Mouse (Mus musculus): ENCODE measurements around the gene Hvcn1. TPM values are rescaled to one million over a fixed set of nuclear protein-coding genes. Genes with fewer than 3 reads are reported as not detected.
A peak's percentile ranks its signal among the peaks of the same experiment; 100 is the strongest.

Gene Hvcn1
- polyA plus RNA-seq (2016; fragmentation: Nextera tagmentation; extraction: Ambion mirVana), result 11.7 and 13.0 TPM in 2 replicates

GRCm38 (mm10) chr5:122206475-122206874 is at the start of gene Hvcn1:
Hvcn1 (plus strand) TSS chr5:122206804.
- Histone ChIP-seq H3K27me3 (no peaks in the 10 kb centered on the region), H3K9ac (no peak within 1 kb of the TSS), H3K9me3 (no peaks in the 10 kb centered on the region), H3K4me2 (replicated peaks) (no peak within 1 kb of the TSS), H3K27ac (no peak within 1 kb of the TSS), H3K4me1 (peaks cover 16% of the 10 kb centered on the region), H3K4me3 (no peak within 1 kb of the TSS), H3K36me3 (no peaks in the 10 kb centered on the region)
- 75% methylated on average over 4 of the region's 4 CpGs for whole genome bisulfite sequencing
- no peak for ATAC-seq (ENCODE audit: insufficient number of reproducible peaks, insufficient read depth, low FRiP score, low TSS enrichment)

- Histone ChIP-seq H3K4me2 (replicated peaks) (peak within 1 kb of the TSS; percentile 85), H3K9me3 (no peaks in the 10 kb centered on the region), H3K4me3 (peak within 1 kb of the TSS; percentile 93), H3K9ac (peak within 1 kb of the TSS; percentile 91), H3K4me1 (peaks cover 43% of the 10 kb centered on the region), H3K27me3 (no peaks in the 10 kb centered on the region; the same call in 1 of the 2 replicates), H3K27ac (peak within 1 kb of the TSS; percentile 88), H3K36me3 (peaks cover 20% of the 10 kb centered on the region)
- 0% methylated on average over 44 of the region's 54 CpGs for WGBS
- ATAC-seq (ENCODE audit: insufficient number of reproducible peaks, insufficient read depth, low FRiP score, low TSS enrichment), result peak; percentile 77
Measured at GRCm38 (mm10) chr5:122157827-122158381, 48.7 kb upstream of the Hvcn1 start, which contains the start of gene Ppp1cc. Ppp1cc (plus strand) TSS chr5:122158278.

- Histone ChIP-seq H3K9ac (peak overlapping the region; percentile 91), H3K36me3 (peaks cover 28% of the 10 kb centered on the region), H3K4me3 (peak overlapping the region; percentile 93), H3K9me3 (no peaks in the 10 kb centered on the region), H3K27ac (peak overlapping the region; percentile 76), H3K4me1 (peaks cover 49% of the 10 kb centered on the region), H3K4me2 (replicated peaks) (peak overlapping the region; percentile 85), H3K27me3 (no peaks in the 10 kb centered on the region; the same call in 1 of the 2 replicates)
- WGBS, result 4% methylated on average over 34 of the region's 42 CpGs
- ATAC-seq (ENCODE audit: insufficient number of reproducible peaks, insufficient read depth, low FRiP score, low TSS enrichment), result 0 out of 2 replicates have a peak, but pooled peaks have one; percentile 2
Measured at GRCm38 (mm10) chr5:122158557-122159515, 47.8 kb upstream of the Hvcn1 start.

DNA sequence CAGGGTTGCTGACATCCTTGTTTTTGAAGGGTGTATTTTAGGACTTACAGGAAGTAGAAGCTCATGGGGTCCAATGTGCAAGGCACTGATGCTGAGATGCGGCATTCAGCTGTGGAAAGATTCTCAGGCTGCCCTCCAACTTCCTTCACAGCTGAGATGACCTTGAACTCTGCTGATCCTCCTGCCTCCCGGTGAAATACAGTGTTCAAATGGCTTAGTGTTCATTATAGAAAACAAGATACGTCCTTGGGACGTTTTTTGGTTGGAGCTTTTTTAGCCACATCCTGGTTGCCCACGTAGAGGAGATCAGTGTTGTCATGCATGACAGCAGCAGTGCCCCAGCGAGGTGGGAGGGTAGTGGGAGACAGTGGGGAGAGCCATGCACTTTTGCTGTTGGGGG is 43.4 kb upstream of the Hvcn1 start:
- no peak overlapping the region for H3K4me2 ChIP-seq (replicated peaks)
- WGBS, result 66% methylated on average over 6 of the region's 6 CpGs

DNA sequence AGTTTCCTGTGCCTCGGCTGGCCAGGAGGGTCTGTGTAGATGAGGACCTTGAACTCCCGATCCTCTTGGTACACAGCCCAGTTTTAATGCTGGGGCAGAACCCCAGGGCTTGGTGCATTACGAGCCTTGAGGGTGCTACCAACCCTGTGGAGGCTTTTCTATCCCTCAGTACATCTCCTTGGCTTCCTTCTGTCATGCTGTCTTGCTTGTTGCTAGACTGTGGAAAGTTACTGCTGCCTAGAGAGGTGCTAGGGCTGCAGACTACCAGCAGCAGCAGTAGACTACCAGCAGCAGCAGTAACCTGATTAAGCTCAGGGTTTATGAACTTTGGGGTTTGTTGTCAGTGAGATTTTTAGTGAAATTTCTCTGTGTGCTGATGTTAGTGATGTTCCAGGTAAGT is 42.6 kb upstream of the Hvcn1 start:
- 73% methylated on average over 3 of the region's 3 CpGs for WGBS
- Histone ChIP-seq H3K9ac (no peak overlapping the region), H3K9me3 (no peaks in the 10 kb centered on the region), H3K4me2 (replicated peaks) (no peak overlapping the region), H3K4me1 (peaks cover 65% of the 10 kb centered on the region), H3K4me3 (no peak overlapping the region), H3K36me3 (peaks cover 61% of the 10 kb centered on the region), H3K27ac (no peak overlapping the region), H3K27me3 (no peaks in the 10 kb centered on the region)
- ATAC-seq (ENCODE audit: insufficient number of reproducible peaks, insufficient read depth, low FRiP score, low TSS enrichment), result no peak

More for the DNA sequence above, 43.4 kb upstream of the Hvcn1 start:
- peaks cover 54% of the 10 kb centered on the region for H3K36me3 ChIP-seq
- H3K9me3 ChIP-seq, result no peaks in the 10 kb centered on the region
- peaks cover 65% of the 10 kb centered on the region for H3K4me1 ChIP-seq
- ATAC-seq (ENCODE audit: insufficient number of reproducible peaks, insufficient read depth, low FRiP score, low TSS enrichment), result no peak
- H3K9ac ChIP-seq, result no peak overlapping the region
- H3K4me3 ChIP-seq, result no peak overlapping the region
- no peaks in the 10 kb centered on the region for H3K27me3 ChIP-seq
- no peak overlapping the region for H3K27ac ChIP-seq

GRCm38 (mm10) chr5:122165233-122165915 is 41.2 kb upstream of the Hvcn1 start:
- no peak overlapping the region for H3K9ac ChIP-seq
- no peak for ATAC-seq (ENCODE audit: insufficient number of reproducible peaks, insufficient read depth, low FRiP score, low TSS enrichment)
- H3K9me3 ChIP-seq, result no peaks in the 10 kb centered on the region
- H3K36me3 ChIP-seq, result peaks cover 74% of the 10 kb centered on the region
- H3K27me3 ChIP-seq, result no peaks in the 10 kb centered on the region
- H3K4me2 ChIP-seq (replicated peaks), result 0 out of 2 replicates have a peak overlapping the region, but pooled peaks have one; percentile 3
- H3K4me1 ChIP-seq, result peaks cover 54% of the 10 kb centered on the region
- H3K4me3 ChIP-seq, result no peak overlapping the region
- WGBS, result 73% methylated on average over 6 of the region's 6 CpGs
- no peak overlapping the region for H3K27ac ChIP-seq

DNA sequence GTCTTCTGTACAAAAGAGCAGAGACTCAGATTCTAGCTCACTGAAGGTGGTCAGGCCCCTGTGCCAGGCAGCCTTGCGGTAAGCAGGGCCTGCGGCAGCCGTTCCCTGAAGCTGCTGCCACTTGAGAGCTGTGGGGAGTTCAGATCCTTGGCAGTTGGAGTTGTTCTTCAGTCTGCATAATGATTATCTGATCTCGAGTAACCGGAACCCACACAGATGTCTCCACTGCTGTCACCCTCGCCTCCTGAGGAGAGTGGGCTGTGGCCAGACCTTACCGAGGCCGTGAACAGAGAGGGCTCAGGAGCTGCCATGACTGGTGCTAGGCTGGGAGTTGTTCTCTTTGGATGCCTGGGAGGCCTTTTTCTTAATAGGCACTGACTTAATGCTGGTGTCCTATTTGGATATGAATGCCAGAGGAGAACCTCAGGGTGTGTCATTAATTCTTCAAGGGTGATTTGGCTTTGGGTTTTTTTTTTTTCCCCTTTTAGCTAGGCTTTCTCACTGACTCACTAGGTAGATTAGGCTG is 39.9 kb upstream of the Hvcn1 start:
- H3K27ac ChIP-seq, result peak overlapping the region; percentile 31; the same call in 1 of the 2 replicates
- H3K4me3 ChIP-seq, result no peak overlapping the region
- H3K9ac ChIP-seq, result no peak overlapping the region; the same call in 1 of the 2 replicates
- no peaks in the 10 kb centered on the region for H3K27me3 ChIP-seq
- H3K36me3 ChIP-seq, result peaks cover 78% of the 10 kb centered on the region
- no peak for ATAC-seq (ENCODE audit: insufficient number of reproducible peaks, insufficient read depth, low FRiP score, low TSS enrichment)
- no peaks in the 10 kb centered on the region for H3K9me3 ChIP-seq
- no peak overlapping the region for H3K4me2 ChIP-seq (replicated peaks)
- WGBS, result 72% methylated on average over 8 of the region's 8 CpGs
- H3K4me1 ChIP-seq, result peaks cover 41% of the 10 kb centered on the region

GRCm38 (mm10) chr5:122168344-122169069 is 38.1 kb upstream of the Hvcn1 start:
- H3K27me3 ChIP-seq, result no peaks in the 10 kb centered on the region
- peaks cover 78% of the 10 kb centered on the region for H3K36me3 ChIP-seq
- no peak overlapping the region for H3K4me2 ChIP-seq (replicated peaks)
- no peak overlapping the region for H3K27ac ChIP-seq
- WGBS, result 90% methylated on average over 14 of the region's 14 CpGs
- no peak overlapping the region for H3K4me3 ChIP-seq
- ATAC-seq (ENCODE audit: insufficient number of reproducible peaks, insufficient read depth, low FRiP score, low TSS enrichment), result no peak
- H3K9ac ChIP-seq, result no peak overlapping the region
- H3K4me1 ChIP-seq, result peaks cover 25% of the 10 kb centered on the region; the same call in 1 of the 2 replicates
- H3K9me3 ChIP-seq, result no peaks in the 10 kb centered on the region

DNA sequence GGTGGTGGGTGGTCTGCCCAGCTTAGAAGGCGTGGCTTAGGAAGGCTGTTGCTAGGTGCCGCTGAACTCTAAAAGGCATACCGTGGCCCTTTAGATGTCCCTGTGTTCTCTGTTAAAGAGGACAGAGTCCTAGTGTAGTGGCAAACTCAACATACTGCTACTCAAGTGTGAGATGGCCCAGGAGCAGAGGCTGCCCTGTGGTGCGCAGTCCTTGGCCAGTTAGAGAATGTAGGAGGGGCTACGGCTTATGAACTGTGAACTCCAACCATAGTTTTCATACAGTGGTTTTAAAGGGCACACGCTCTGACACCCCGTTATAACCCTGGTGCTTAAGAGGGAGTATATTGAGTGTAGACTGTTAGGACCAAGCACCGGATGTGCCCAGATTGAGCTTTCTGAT is 35.5 kb upstream of the Hvcn1 start:
- ATAC-seq (ENCODE audit: insufficient number of reproducible peaks, insufficient read depth, low FRiP score, low TSS enrichment), result no peak
- Histone ChIP-seq H3K27ac (no peak overlapping the region), H3K27me3 (no peaks in the 10 kb centered on the region), H3K36me3 (peaks cover 73% of the 10 kb centered on the region), H3K4me3 (no peak overlapping the region), H3K9me3 (no peaks in the 10 kb centered on the region), H3K4me1 (peaks cover 8% of the 10 kb centered on the region; the same call in 1 of the 2 replicates), H3K4me2 (replicated peaks) (no peak overlapping the region), H3K9ac (no peak overlapping the region)
- 95% methylated on average over 8 of the region's 8 CpGs for WGBS

GRCm38 (mm10) chr5:122175402-122175801 is 31.2 kb upstream of the Hvcn1 start:
- H3K27me3 ChIP-seq, result no peaks in the 10 kb centered on the region
- no peak for ATAC-seq (ENCODE audit: insufficient number of reproducible peaks, insufficient read depth, low FRiP score, low TSS enrichment)
- no peak overlapping the region for H3K9ac ChIP-seq
- H3K4me3 ChIP-seq, result no peak overlapping the region
- no peak overlapping the region for H3K27ac ChIP-seq
- peaks cover 55% of the 10 kb centered on the region for H3K36me3 ChIP-seq
- H3K9me3 ChIP-seq, result no peaks in the 10 kb centered on the region
- H3K4me2 ChIP-seq (replicated peaks), result no peak overlapping the region
- 75% methylated on average over 2 of the region's 2 CpGs for WGBS
- H3K4me1 ChIP-seq, result no peaks in the 10 kb centered on the region

DNA sequence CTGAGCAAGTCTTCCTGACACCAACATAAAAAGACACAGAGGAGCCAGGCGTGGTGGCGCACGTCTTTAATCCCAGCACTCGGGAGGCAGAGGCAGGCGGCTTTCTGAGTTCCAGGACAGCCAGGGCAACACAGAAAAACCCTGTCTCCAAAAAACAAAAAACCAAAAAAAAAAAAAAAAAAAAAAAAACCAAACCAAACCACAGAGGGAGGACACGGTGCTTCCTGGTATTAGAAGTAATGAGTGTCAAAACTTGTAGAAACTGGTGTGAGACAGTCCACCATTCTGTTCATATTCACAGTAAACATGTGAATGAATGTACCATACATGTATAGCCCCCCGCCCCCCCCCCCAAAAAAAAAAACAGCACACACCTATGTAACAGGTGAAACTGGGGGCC is 30.6 kb upstream of the Hvcn1 start:
- no peak overlapping the region for H3K27ac ChIP-seq
- H3K4me2 ChIP-seq (replicated peaks), result no peak overlapping the region
- no peak for ATAC-seq (ENCODE audit: insufficient number of reproducible peaks, insufficient read depth, low FRiP score, low TSS enrichment)
- H3K4me1 ChIP-seq, result no peaks in the 10 kb centered on the region
- H3K4me3 ChIP-seq, result no peak overlapping the region
- H3K9ac ChIP-seq, result no peak overlapping the region
- 96% methylated on average over 7 of the region's 7 CpGs for WGBS
- no peaks in the 10 kb centered on the region for H3K27me3 ChIP-seq
- peaks cover 49% of the 10 kb centered on the region for H3K36me3 ChIP-seq
- H3K9me3 ChIP-seq, result no peaks in the 10 kb centered on the region

Measured in embryonic facial prominence, embryonic 12.5 days (tissue).